Mouse (Mus musculus) neural tube, postnatal 0 days (tissue): ENCODE data around the gene Klrb1b. TPM values are rescaled to one million over a fixed set of nuclear protein-coding genes. Genes with fewer than 3 reads are reported as not detected.

Experiments used
- polyA plus RNA-seq: library from polyadenylated mRNA; unstranded; fragments of >200 nt; fragmentation: Nextera tagmentation; extraction: Ambion mirVana; gene quantifications from 2 replicates; pipeline ENCODE4 v1.2.1, GENCODE M21; 2015

Klrb1b gene
- not detected in 2 replicates for polyA plus RNA-seq

DNA sequence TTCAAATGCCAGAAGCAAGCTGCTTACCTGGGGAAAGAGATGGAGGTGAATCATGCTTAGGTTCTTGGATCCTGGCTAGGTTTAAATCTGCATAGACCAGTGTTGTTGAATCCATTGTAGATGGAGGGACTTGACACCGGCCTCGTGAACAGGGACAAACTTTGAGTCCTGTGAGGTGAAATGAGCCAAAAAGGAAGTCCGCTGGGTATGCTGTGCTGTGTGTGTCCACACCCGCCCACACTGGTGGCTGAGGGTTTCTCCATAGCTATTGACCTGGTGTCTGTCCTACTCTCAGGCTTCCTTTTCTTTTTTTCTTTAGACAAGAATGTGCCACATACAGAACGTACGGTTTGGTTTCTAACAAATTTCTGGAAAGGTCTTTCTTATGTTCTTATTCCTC, at the start of gene Klrb1b, which contains the start of gene Gm44511:
Gene Klrb1b (minus strand): TSS at position 200 of the 400 bp plus-strand sequence.
Gene Gm44511 (minus strand): TSS at position 184 of the 400 bp plus-strand sequence.

DNA sequence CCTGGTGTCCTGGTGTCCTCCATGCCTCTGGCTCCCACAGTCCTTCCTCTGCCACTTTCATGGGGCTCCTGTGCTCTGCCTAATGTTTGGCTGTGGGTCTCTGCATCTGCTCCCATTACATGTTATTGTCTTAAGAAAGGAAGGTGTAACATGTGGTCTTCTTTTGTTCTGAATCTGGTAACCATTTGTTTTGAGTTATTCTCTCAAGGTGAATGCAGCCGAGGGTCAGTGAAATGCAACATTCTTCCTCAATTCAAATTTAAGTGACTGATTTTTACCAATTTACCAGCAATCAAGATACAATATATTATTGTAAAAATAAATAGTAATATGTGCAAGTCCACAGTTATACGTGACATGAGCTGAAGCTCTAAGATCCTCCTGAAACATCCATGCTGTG, 37.0 kb downstream of the Klrb1b start, which contains the start of gene Klrb1c:
Gene Klrb1c (minus strand): TSS at position 101 of the 400 bp plus-strand sequence.

Other genes with a start within 250 kb of the Klrb1b start
- 13.2 and 17.3 TPM in 2 replicates for gene A2ml1, start 244.7 kb downstream of the Klrb1b start, polyA plus RNA-seq
- gene Klrb1a, start 202.8 kb downstream of the Klrb1b start, polyA plus RNA-seq, result 0.21 and 0.38 TPM in 2 replicates
- not detected in 2 replicates for gene Clec2h, start 163.9 kb downstream of the Klrb1b start, polyA plus RNA-seq
- 0.93 and 0.99 TPM in 2 replicates for gene Klrb1, start 103.3 kb downstream of the Klrb1b start, polyA plus RNA-seq
- gene Klrb1c, start 37.1 kb downstream of the Klrb1b start, polyA plus RNA-seq, result 0.13 TPM in 1 of 2 replicates, not detected in the other
- gene Gm44511, start within 50 bp of the Klrb1b start, polyA plus RNA-seq, result not detected in 2 replicates
- not detected in 2 replicates for gene Clec2i, start 61.3 kb upstream of the Klrb1b start, polyA plus RNA-seq
- gene BC035044, start 64.8 kb upstream of the Klrb1b start, polyA plus RNA-seq, result 0.50 and 0.71 TPM in 2 replicates
- not detected in 2 replicates for gene Clec2g, start 108.0 kb upstream of the Klrb1b start, polyA plus RNA-seq
- gene Klrb1f, start 219.6 kb upstream of the Klrb1b start, polyA plus RNA-seq, result 0.39 and 0.70 TPM in 2 replicates